Mouse (Mus musculus) intestine, embryonic 15.5 days (tissue): ENCODE measurements at regions not wholly inside any gene's neighbourhood (a gene's known extent, or its start where the extent isn't known, plus 50 kb on each side); places are given as distances from the start of the nearest gene placed in this dataset.

Experiments used
- ATAC-seq: fragments of 200-750 bp; cut with Nextera tagmentation; 2 replicates; pipeline ENCODE4 v1.8.0; 2017; ENCODE audit warnings: moderate TSS enrichment, moderate library complexity
- H3K27ac ChIP-seq: fragments of 300-500 bp; sonication (generic); 2 replicates; pipeline ENCODE4 v1.5.1; 2015; ENCODE audit warnings: mild to moderate bottlenecking, inconsistent platforms
- H3K27me3 ChIP-seq: fragments of 300-500 bp; sonication (generic); replicated peaks from 2 replicates; pipeline ENCODE4 v1.6.1; 2015; ENCODE audit warnings: inconsistent platforms
- H3K36me3 ChIP-seq: fragments of 300-500 bp; sonication (generic); 2 replicates; pipeline ENCODE4 v1.6.1; 2015; ENCODE audit warnings: inconsistent platforms
- H3K4me1 ChIP-seq: fragments of 300-500 bp; sonication (generic); replicated peaks from 2 replicates; pipeline ENCODE4 v1.6.1; 2015; ENCODE audit warnings: inconsistent platforms
- H3K4me2 ChIP-seq: fragments of 300-500 bp; sonication (generic); replicated peaks from 2 replicates; pipeline ENCODE4 v1.6.1; 2015; ENCODE audit warnings: mild to moderate bottlenecking, inconsistent platforms
- H3K4me3 ChIP-seq: fragments of 300-500 bp; sonication (generic); replicated peaks from 2 replicates; pipeline ENCODE4 v1.5.1; 2015; ENCODE audit warnings: inconsistent platforms
- H3K9ac ChIP-seq: fragments of 300-500 bp; sonication (generic); 2 replicates; pipeline ENCODE4 v1.6.1; 2015; ENCODE audit warnings: inconsistent platforms
- H3K9me3 ChIP-seq: fragments of 300-500 bp; sonication (generic); 2 replicates; pipeline ENCODE4 v1.6.1; 2016; ENCODE audit warnings: inconsistent platforms
- WGBS: fragments of 180-500 bp; shearing (Covaris S2); methylation state at CpG from one replicate; pipeline ENCODE4 v1.1.7; 2015; 5-methylcytosine and 5-hydroxymethylcytosine counted together

DNA sequence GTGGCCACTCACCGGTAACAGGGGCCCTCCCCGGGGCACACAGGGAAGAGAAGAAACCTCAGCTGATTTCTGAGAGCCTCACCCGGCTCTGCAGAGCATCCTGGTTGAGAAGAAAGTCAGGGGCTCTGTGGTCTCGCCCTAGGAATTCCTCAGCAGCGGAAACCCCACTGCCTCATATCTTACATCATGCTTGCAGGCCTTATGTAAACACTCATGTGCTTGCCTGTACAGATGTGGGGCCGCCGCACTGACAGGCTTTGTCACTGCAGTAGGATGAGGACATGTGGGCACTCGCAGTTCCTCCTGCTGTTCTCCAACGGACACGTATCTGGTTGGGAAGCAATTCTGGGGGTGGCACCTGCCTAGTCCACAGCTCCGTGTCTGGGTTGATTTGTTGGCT lies 66.3 kb upstream of the Pitx1 start:
- peaks cover 11% of the 10 kb centered on the region for H3K4me1 ChIP-seq
- peak; percentile 55 for ATAC-seq
- 25% methylated on average over 11 of the region's 11 CpGs for WGBS
- H3K36me3 ChIP-seq: no peaks in the 10 kb centered on the region
- H3K4me3 ChIP-seq: no peak overlapping the region
- peak overlapping the region; percentile 51 for H3K27ac ChIP-seq
- H3K9ac ChIP-seq: no peak overlapping the region
- H3K9me3 ChIP-seq: no peaks in the 10 kb centered on the region
- H3K27me3 ChIP-seq: no peaks in the 10 kb centered on the region
- H3K4me2 ChIP-seq: peak overlapping the region; percentile 12; the same call in 1 of the 2 replicates

DNA sequence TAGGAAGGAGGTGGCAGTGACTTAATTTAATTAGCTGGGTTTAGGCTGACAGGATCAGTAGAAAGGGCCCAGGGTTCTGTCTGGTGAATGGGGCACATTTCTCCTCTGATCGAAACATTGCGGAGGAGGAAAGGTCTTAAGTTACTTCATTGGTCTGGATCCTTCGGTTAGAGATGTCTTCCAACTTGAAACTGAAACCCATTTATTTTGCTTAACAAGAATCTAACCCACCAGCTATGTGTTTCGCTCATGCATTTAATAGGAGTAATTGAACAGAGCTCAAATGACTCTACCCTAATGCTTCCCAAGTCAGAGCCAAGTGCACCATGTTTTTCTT lies 64.2 kb upstream of the Pitx1 start:
- no peaks in the 10 kb centered on the region for H3K9me3 ChIP-seq
- H3K4me3 ChIP-seq: no peak overlapping the region
- H3K4me2 ChIP-seq: no peak overlapping the region
- peaks cover 11% of the 10 kb centered on the region for H3K4me1 ChIP-seq
- H3K27ac ChIP-seq: no peak overlapping the region
- H3K27me3 ChIP-seq: no peaks in the 10 kb centered on the region
- ATAC-seq: no peak
- H3K9ac ChIP-seq: no peak overlapping the region
- no peaks in the 10 kb centered on the region for H3K36me3 ChIP-seq
- 95% methylated on average over 4 of the region's 4 CpGs for WGBS

DNA sequence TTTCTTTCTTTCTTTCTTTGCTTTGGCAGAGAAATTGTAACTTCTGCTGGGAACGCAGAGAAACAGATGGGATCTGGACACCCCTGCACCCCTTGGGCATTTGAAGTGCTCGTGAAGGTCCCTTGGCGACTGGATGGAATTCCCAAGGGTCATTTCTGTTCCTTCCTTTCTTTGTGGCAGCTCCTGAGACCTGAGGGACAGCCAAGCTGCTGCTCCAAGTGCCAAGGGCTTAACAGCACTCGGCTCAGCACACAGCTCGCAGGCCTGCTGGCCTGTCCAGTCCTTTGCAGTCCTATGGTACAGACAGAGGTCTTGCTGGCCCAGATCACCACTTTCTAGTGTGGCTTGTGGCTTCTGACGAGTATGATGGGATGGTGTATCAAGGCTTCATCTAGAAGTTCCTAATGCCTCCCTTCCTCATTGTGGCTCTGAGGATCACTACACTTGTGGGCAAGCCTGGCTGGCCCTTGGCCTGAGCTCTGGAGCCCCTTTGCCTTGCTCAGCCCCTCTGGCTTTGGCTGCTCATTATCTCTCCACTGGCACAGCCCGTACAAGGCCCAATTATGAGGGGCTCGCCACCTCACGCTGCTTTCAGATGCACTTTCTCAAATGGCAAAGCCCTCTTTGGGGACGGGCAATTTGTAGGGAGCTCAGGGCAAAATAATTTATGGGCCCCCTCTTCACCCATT lies 63.7 kb upstream of the Pitx1 start:
- Histone ChIP-seq H3K27ac (no peak overlapping the region), H3K9me3 (no peaks in the 10 kb centered on the region), H3K4me1 (peaks cover 11% of the 10 kb centered on the region), H3K9ac (no peak overlapping the region), H3K27me3 (no peaks in the 10 kb centered on the region), H3K36me3 (no peaks in the 10 kb centered on the region), H3K4me3 (no peak overlapping the region), H3K4me2 (no peak overlapping the region)
- ATAC-seq: no peak
- 81% methylated on average over 10 of the region's 10 CpGs for WGBS

DNA sequence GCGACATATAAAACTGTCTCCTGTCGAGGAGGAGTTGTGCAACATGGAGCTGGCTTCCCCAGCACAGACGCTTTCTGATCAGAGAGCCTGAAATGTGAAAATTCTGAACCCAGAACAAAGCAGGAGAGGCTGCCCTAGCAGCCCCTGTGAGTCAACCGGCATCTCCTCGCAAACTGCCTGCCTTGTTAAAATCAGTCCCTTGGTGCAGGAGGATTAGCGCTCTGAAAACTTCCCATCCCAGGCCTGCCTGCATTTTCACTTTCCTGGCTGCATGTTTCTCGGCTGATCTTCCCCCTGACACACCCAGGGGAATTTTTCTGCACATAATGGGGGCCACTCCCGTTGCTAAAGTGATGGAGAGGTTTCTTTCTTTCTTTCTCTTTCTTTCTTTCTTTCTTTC lies 63.0 kb upstream of the Pitx1 start:
- Histone ChIP-seq H3K27ac (no peak overlapping the region), H3K36me3 (no peaks in the 10 kb centered on the region), H3K9me3 (no peaks in the 10 kb centered on the region), H3K4me1 (peaks cover 11% of the 10 kb centered on the region), H3K9ac (no peak overlapping the region), H3K4me3 (no peak overlapping the region), H3K27me3 (no peaks in the 10 kb centered on the region), H3K4me2 (no peak overlapping the region)
- 50% methylated on average over 8 of the region's 8 CpGs for WGBS
- no peak for ATAC-seq

DNA sequence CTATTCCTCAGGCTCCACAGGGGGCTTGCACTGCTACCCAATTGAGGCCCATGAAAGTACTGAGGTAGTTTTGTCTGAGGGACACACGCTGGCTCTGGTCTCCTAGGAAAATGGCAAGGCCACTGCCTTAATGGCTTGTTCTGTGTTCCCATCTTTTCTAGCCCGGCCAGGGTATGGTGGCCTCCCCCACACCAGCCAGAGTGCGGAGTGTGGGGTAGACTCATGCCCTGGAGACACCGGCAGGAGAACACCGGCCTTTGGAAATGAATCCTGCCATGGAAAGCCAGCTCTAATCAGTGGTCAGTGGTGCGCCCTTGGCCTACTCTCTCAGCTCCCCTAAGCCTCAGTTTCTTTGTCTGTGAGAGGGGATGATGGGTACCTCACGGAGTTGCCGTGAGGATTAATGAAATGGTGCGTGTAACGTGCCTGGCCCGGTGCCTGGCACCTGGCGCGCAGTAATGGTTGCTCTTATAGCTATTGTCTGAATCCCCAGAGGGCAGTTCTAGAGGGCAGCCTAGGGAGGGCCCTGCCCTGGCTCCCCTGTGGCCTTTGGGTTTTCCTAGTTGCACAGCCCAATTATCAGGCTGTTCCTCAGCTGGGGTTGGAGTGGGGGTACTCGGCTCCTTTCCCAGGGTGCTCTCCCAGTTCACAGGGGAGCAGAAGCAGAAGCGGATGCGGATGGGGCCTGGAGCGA lies 62.4 kb upstream of the Pitx1 start:
- ATAC-seq: no peak
- H3K27me3 ChIP-seq: no peaks in the 10 kb centered on the region
- H3K27ac ChIP-seq: no peak overlapping the region
- no peaks in the 10 kb centered on the region for H3K36me3 ChIP-seq
- H3K4me2 ChIP-seq: no peak overlapping the region
- WGBS: 82% methylated on average over 17 of the region's 17 CpGs
- H3K9ac ChIP-seq: no peak overlapping the region
- H3K4me3 ChIP-seq: no peak overlapping the region
- H3K4me1 ChIP-seq: peaks cover 11% of the 10 kb centered on the region
- no peaks in the 10 kb centered on the region for H3K9me3 ChIP-seq

DNA sequence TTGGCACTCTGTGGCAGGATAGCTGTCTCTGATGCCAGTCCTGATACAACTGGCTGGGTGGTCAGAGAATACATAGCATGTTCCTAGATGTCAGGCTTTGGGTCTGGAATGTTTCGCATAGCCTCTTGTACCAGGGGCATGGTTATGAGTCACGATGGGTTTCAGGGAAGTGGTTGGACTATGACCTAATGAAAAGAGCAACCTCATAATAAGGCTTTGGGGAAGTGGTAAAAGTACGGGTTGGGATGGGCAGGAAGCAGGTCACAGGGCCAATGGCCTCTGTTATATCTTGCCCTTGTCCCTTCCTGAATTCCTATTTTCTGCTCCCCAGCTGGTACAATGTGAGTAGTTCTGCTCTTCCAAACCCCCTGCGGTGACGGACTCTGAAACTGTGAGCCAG lies 59.5 kb upstream of the Pitx1 start:
- peak; percentile 78; the same call in 1 of the 2 replicates for ATAC-seq
- H3K27me3 ChIP-seq: no peaks in the 10 kb centered on the region
- 84% methylated on average over 5 of the region's 5 CpGs for WGBS
- no peak overlapping the region for H3K4me3 ChIP-seq
- H3K4me2 ChIP-seq: no peak overlapping the region
- no peaks in the 10 kb centered on the region for H3K36me3 ChIP-seq
- H3K9me3 ChIP-seq: no peaks in the 10 kb centered on the region
- H3K9ac ChIP-seq: no peak overlapping the region
- 0 out of 2 replicates have a peak, but pooled peaks cover 2% of the 10 kb centered on the region for H3K4me1 ChIP-seq
- no peak overlapping the region for H3K27ac ChIP-seq

DNA sequence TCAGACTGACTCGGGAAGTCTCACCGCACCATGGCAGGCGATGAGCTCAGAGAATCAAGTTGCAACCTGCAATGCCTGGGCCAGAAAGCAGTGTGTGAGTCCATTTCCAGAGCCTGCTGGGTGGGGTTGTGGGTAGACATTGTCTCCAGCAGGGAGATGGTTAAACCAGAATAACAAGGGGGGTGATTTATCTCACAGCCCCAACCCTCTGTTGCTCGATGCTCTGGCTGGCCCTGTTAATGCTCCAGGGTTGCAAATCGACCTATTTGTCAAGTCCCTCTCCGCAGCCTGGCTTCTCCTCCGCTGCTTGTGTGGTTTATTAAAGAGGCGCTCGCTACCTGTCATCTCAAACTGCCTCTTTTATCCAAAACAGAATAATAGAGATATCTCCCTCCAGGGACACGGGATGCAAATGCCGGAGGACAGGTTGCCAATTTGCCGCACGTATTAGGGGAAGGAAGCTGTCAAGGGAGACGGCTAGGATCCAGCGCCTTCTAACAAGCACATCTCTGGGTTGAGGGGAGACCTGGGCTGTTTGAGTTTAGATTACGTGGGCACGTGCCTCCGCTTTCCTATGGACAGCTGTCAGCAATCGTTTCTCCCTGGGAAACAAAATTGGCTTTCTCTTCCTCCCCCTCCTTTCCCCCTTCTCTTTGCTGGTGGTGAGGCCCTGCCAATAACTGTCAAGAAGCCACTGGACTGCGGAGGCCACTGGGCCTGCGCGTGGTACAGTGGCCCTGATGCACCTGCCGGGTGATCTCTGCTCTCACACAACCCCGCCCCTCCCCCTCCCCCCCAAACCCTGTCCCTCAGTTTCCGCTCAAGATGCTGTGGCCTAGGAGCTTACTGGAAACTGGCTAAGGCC lies 57.4 kb upstream of the Pitx1 start:
- Histone ChIP-seq H3K27ac (no peak overlapping the region), H3K9me3 (no peaks in the 10 kb centered on the region), H3K4me2 (no peak overlapping the region), H3K36me3 (no peaks in the 10 kb centered on the region), H3K9ac (no peak overlapping the region), H3K4me3 (no peak overlapping the region), H3K4me1 (0 out of 2 replicates have a peak, but pooled peaks cover 2% of the 10 kb centered on the region), H3K27me3 (no peaks in the 10 kb centered on the region)
- 70% methylated on average over 25 of the region's 25 CpGs for WGBS
- no peak for ATAC-seq

DNA sequence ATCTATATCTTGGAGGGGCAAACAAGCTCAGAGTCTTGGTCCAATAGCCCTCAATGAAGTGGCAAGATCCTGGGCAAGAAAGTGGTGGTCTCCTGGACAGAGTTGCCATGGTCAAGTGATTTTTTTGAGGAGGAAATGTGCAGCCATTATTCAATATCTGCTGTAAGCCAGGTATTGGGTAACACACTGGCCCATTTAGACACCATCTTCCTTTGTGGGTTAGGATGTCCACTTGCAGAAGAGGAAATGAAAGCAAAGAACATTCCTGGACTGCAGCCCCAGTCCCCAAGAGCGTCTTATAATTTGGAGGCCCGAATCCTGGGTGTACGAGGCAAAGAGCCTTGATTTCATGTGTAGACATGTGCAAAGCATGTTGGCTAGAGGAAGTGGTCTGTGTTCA lies 56.3 kb upstream of the Pitx1 start:
- Histone ChIP-seq H3K27ac (no peak overlapping the region), H3K4me1 (0 out of 2 replicates have a peak, but pooled peaks cover 4% of the 10 kb centered on the region), H3K9me3 (no peaks in the 10 kb centered on the region), H3K27me3 (no peaks in the 10 kb centered on the region), H3K4me2 (no peak overlapping the region), H3K36me3 (no peaks in the 10 kb centered on the region), H3K4me3 (no peak overlapping the region), H3K9ac (no peak overlapping the region)
- WGBS: 92% methylated on average over 3 of the region's 3 CpGs
- ATAC-seq: no peak

DNA sequence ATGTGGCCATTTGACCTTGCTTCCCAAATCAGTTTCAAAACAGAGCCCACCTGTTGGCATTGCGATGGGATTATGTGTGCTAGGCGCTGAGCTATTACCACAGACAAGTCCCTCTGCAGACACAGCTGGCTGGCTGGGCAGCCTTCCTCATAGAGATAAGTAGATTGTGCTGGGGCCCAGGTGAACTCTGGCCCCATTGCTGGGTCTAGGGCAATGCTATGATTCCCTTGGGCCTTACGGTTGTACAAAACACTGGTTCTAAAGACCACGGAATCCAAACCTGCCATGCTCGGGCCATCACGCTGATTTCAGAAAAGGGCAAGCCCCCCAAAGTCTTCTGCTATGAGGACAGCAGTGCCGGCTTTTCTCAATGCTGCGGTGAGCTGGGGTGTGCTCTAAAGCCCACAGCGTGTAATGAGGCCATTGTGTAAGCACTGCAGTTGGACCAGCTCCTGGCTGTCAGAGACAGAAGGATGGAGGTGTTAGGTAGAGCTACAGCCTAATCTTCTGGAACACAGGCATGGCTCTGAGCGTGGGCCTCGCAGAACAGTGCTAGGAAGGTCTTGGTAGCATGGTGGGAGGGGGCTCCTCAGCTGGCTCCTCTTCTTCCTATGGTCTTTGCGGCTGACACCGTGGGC lies 51.2 kb upstream of the Pitx1 start:
- Histone ChIP-seq H3K4me2 (no peak overlapping the region), H3K9me3 (no peaks in the 10 kb centered on the region), H3K27me3 (no peaks in the 10 kb centered on the region), H3K9ac (no peak overlapping the region), H3K4me1 (0 out of 2 replicates have a peak, but pooled peaks cover 4% of the 10 kb centered on the region), H3K4me3 (no peak overlapping the region), H3K36me3 (no peaks in the 10 kb centered on the region), H3K27ac (no peak overlapping the region)
- ATAC-seq: peak; percentile 90
- 78% methylated on average over 13 of the region's 13 CpGs for WGBS
